Comparison of ENCODE assay signal across 25 mouse cellular contexts in the genomic region with DNA sequence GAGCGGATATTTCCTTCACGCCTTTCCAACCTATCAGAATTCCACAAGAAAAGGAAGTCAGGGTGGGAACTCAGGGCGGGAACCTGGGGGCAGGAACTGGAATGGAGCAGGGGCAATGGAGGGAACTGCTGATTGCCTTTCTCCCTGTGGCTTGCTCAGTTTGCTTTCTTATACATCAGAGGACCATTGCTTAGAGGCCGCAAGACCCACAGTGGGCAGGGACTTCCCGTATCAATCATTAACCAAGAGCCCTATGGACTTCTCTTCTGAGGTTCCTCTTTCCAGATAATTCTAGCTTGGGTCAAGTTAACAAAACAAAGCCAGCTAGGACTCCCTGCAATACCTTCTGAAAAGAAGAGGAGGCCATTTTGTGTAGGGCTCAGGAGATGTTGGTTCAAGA.
DNase-seq lines count a peak whose midpoint lies in the region; ATAC-seq and TF ChIP-seq lines count a peak whose summit lies in the region.
"Had no signal": no experiment of that assay in that cellular context is flagged by ENCODE, and none has a peak within 500 bp of the region (broad histone marks: within the 10 kb centered on the region; RNA-seq: fewer than 3 reads in every experiment).

No protein-coding gene starts in this region.

- DNase-seq in liver, embryonic 11.5 days (ENCODE audit: low spot score), result no peak
- no peak for DNase-seq in intestine, embryonic 14.5 days (ENCODE audit: low spot score)
- peak; percentile 46 for DNase-seq in yolk sac, embryonic 10.5 days (ENCODE audit: low spot score)
- DNase-seq in cerebellum, adult 2 months, result no peak
- DNase-seq in embryonic facial prominence, embryonic 10.5 days (ENCODE audit: low spot score), result no peak
- DNase-seq: adrenal gland, adult 2 months; B cell, adult 2 months; cerebellum, adult 18-20 months; cerebellum, postnatal 25 days; embryo, embryonic 11 days; gastrocnemius, postnatal 10 days; kidney, adult 9 months; kidney, postnatal 14 days; right cerebral cortex, adult 18-20 months; right cerebral cortex, postnatal 4 days; thymus, postnatal 14 days had no signal

- 60% methylated on average over 5 of the region's 5 CpGs for WGBS in liver, embryonic 16.5 days (ENCODE audit: insufficient replicate concordance)
- 69% methylated on average over 5 of the region's 5 CpGs for WGBS in liver, embryonic 11.5 days
- 88% methylated on average over 5 of the region's 5 CpGs for WGBS in intestine, embryonic 14.5 days
- 96% methylated on average over 5 of the region's 5 CpGs for WGBS in cerebellum, adult 2 months
- WGBS in embryonic facial prominence, embryonic 10.5 days, result 95% methylated on average over 5 of the region's 5 CpGs

- no peak for TF ChIP-seq CTCF in cerebellum, adult 2 months (IDR thresholded peaks at IDR 0.05; ENCODE audit: borderline replicate concordance, insufficient read depth, low read depth, low read length)

- peaks cover 8% of the 10 kb centered on the region for H3K4me1 ChIP-seq in liver, embryonic 16.5 days (ENCODE audit: control insufficient read depth, low read depth, low read length)
- peaks cover 9% of the 10 kb centered on the region for H3K4me1 ChIP-seq in liver, embryonic 11.5 days (replicated peaks; ENCODE audit: control insufficient read depth, insufficient read depth, low read length)
- H3K4me1 ChIP-seq in intestine, embryonic 14.5 days (replicated peaks; ENCODE audit: control insufficient read depth, insufficient read depth, low read length), result no peaks in the 10 kb centered on the region
- H3K4me1 ChIP-seq in cerebellum, adult 2 months (ENCODE audit: control insufficient read depth, insufficient read depth, low read length), result no peaks in the 10 kb centered on the region
- H3K4me1 ChIP-seq in embryonic facial prominence, embryonic 10.5 days, result peaks cover 11% of the 10 kb centered on the region
- H3K4me1 ChIP-seq: forebrain, embryonic 15.5 days had no signal

- H3K4me2 ChIP-seq in liver, embryonic 16.5 days (ENCODE audit: low read depth, low read length), result no peak overlapping the region
- no peak overlapping the region for H3K4me2 ChIP-seq in liver, embryonic 11.5 days
- H3K4me2 ChIP-seq in intestine, embryonic 14.5 days (ENCODE audit: low read length), result no peak overlapping the region
- H3K4me2 ChIP-seq: forebrain, embryonic 15.5 days; hindbrain, embryonic 13.5 days; midbrain, embryonic 13.5 days; neural tube, embryonic 12.5 days had no signal

- H3K9ac ChIP-seq in liver, embryonic 16.5 days (ENCODE audit: low read depth, low read length), result no peak overlapping the region
- no peak overlapping the region for H3K9ac ChIP-seq in liver, embryonic 11.5 days (ENCODE audit: low read depth, low read length)
- no peak overlapping the region for H3K9ac ChIP-seq in intestine, embryonic 14.5 days (ENCODE audit: low read length)
- H3K9ac ChIP-seq: forebrain, embryonic 15.5 days; hindbrain, embryonic 13.5 days; midbrain, embryonic 13.5 days; neural tube, embryonic 12.5 days had no signal

- H3K27me3 ChIP-seq in liver, embryonic 16.5 days (ENCODE audit: control insufficient read depth, insufficient read depth, low read depth, low read length), result no peaks in the 10 kb centered on the region
- H3K27me3 ChIP-seq in liver, embryonic 11.5 days (replicated peaks; ENCODE audit: control insufficient read depth, insufficient read depth, low read length), result no peaks in the 10 kb centered on the region
- no peaks in the 10 kb centered on the region for H3K27me3 ChIP-seq in intestine, embryonic 14.5 days (replicated peaks; ENCODE audit: control insufficient read depth, insufficient read depth, low read length)
- H3K27me3 ChIP-seq in cerebellum, adult 2 months (ENCODE audit: control insufficient read depth, insufficient read depth, low read length), result no peaks in the 10 kb centered on the region
- no peaks in the 10 kb centered on the region for H3K27me3 ChIP-seq in embryonic facial prominence, embryonic 10.5 days (replicated peaks; ENCODE audit: low read depth, poor library complexity, severe bottlenecking)
- H3K27me3 ChIP-seq: forebrain, embryonic 15.5 days; hindbrain, embryonic 13.5 days; midbrain, embryonic 13.5 days; neural tube, embryonic 12.5 days had no signal

- H3K4me3 ChIP-seq in liver, embryonic 16.5 days (ENCODE audit: low read depth, low read length), result no peak overlapping the region
- H3K4me3 ChIP-seq in liver, embryonic 11.5 days (ENCODE audit: low read depth, low read length), result no peak overlapping the region
- H3K4me3 ChIP-seq in intestine, embryonic 14.5 days (ENCODE audit: low read depth, low read length), result no peak overlapping the region
- H3K4me3 ChIP-seq in cerebellum, adult 2 months (replicated peaks; ENCODE audit: insufficient read depth, low read depth, low read length), result no peak overlapping the region
- no peak overlapping the region for H3K4me3 ChIP-seq in embryonic facial prominence, embryonic 10.5 days
- H3K4me3 ChIP-seq: forebrain, embryonic 15.5 days; heart, adult 2 months; hindbrain, embryonic 13.5 days; layer of hippocampus, adult 2 months; limb, embryonic 10.5 days; midbrain, embryonic 13.5 days; neural tube, embryonic 12.5 days had no signal

- H3K27ac ChIP-seq in liver, embryonic 16.5 days (ENCODE audit: low read length), result no peak overlapping the region
- no peak overlapping the region for H3K27ac ChIP-seq in liver, embryonic 11.5 days (ENCODE audit: low read depth, low read length)
- no peak overlapping the region for H3K27ac ChIP-seq in intestine, embryonic 14.5 days (ENCODE audit: low read depth)
- H3K27ac ChIP-seq in cerebellum, adult 2 months (ENCODE audit: insufficient read depth, low read length), result no peak overlapping the region
- H3K27ac ChIP-seq in embryonic facial prominence, embryonic 10.5 days (replicated peaks), result no peak overlapping the region
- H3K27ac ChIP-seq: forebrain, embryonic 15.5 days; heart, adult 2 months; hindbrain, embryonic 13.5 days; layer of hippocampus, adult 2 months; limb, embryonic 10.5 days; midbrain, embryonic 13.5 days; neural tube, embryonic 12.5 days had no signal

- ATAC-seq in liver, embryonic 16.5 days (ENCODE audit: low read depth), result peak; percentile 16; the same call in 1 of the 2 replicates
- ATAC-seq in liver, embryonic 11.5 days (replicated peaks; ENCODE audit: low FRiP score), result no peak
- ATAC-seq in intestine, embryonic 14.5 days (replicated peaks; ENCODE audit: low FRiP score, low TSS enrichment, low read depth), result peak; percentile 60; the same call in 1 of the 2 replicates
- ATAC-seq in megakaryocyte, adult 5-6 weeks (ENCODE audit: poor library complexity, severe bottlenecking), result peak; percentile 81
- ATAC-seq: forebrain, embryonic 15.5 days; midbrain, embryonic 13.5 days had no signal

- no peaks in the 10 kb centered on the region for H3K36me3 ChIP-seq in liver, embryonic 16.5 days (ENCODE audit: control insufficient read depth, insufficient read depth)
- no peaks in the 10 kb centered on the region for H3K36me3 ChIP-seq in liver, embryonic 11.5 days (ENCODE audit: control insufficient read depth, insufficient read depth, low read length)
- H3K36me3 ChIP-seq in intestine, embryonic 14.5 days (ENCODE audit: control insufficient read depth, insufficient read depth, low read length), result no peaks in the 10 kb centered on the region
- no peaks in the 10 kb centered on the region for H3K36me3 ChIP-seq in embryonic facial prominence, embryonic 10.5 days (replicated peaks)
- H3K36me3 ChIP-seq: forebrain, embryonic 15.5 days; hindbrain, embryonic 13.5 days; limb, embryonic 10.5 days; midbrain, embryonic 13.5 days; neural tube, embryonic 12.5 days had no signal

- TF ChIP-seq POLR2A in cerebellum, adult 2 months (IDR thresholded peaks at IDR 0.05; ENCODE audit: borderline replicate concordance, insufficient read depth, low read length), result no peak

- H3K9me3 ChIP-seq in liver, embryonic 16.5 days (replicated peaks; ENCODE audit: control insufficient read depth, low read length), result no peaks in the 10 kb centered on the region
- no peaks in the 10 kb centered on the region for H3K9me3 ChIP-seq in liver, embryonic 11.5 days (ENCODE audit: control insufficient read depth, low read length)
- H3K9me3 ChIP-seq in intestine, embryonic 14.5 days (ENCODE audit: control insufficient read depth, low read length), result no peaks in the 10 kb centered on the region
- H3K9me3 ChIP-seq in embryonic facial prominence, embryonic 10.5 days, result no peaks in the 10 kb centered on the region
- H3K9me3 ChIP-seq: forebrain, embryonic 15.5 days; limb, embryonic 10.5 days; midbrain, embryonic 13.5 days; neural tube, embryonic 12.5 days had no signal
